Mouse (Mus musculus): ENCODE results near the gene Lcmt1. TPM values are rescaled to one million over a fixed set of nuclear protein-coding genes. Genes with fewer than 3 reads are reported as not detected.

The Lcmt1 gene
- polyA plus RNA-seq (2015; fragmentation: Nextera tagmentation; extraction: Ambion mirVana), result 23.7 and 25.3 TPM in 2 replicates

GRCm38 (mm10) chr7:123369759-123370481 lies at the start of gene Lcmt1, which contains the start of gene Arhgap17:
Gene Lcmt1, plus strand, starts transcription at chr7:123369784.
Gene Arhgap17, minus strand, starts transcription at chr7:123369915.

DNA sequence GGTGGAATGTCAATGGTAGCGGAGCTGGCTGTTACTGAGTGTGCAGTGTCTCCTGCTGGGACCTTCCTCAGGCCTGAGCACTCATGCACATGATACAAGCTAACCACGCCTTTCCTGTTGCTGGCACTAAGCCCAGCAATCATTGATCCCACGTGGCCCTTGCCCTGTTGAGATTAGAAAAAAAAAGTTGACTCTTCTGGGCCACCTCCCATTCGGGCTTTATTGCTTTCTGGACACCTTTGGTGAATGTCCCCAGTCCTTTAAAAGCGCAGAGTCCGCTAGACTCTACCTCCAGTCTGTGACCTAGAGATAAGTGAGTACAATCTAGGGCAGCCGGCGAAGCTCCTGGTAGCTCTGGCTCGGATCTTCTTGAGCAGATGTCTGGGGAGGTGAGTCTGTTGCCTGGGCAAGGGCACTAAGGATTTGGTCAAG lies 92.5 kb downstream of the Lcmt1 start, which contains the start of gene Aqp8:
TSS of gene Aqp8 (plus strand) at position 222 of the 432 bp plus-strand sequence.

Other genes starting within 250 kb of the Lcmt1 start
- 54.2 and 55.3 TPM in 2 replicates for gene Tnrc6a, start 245.9 kb upstream of the Lcmt1 start, polyA plus RNA-seq (2015; fragmentation: Nextera tagmentation; extraction: Ambion mirVana)
- 0.51 and 2.0 TPM in 2 replicates for gene Slc5a11, start 155.0 kb upstream of the Lcmt1 start, polyA plus RNA-seq (2015; fragmentation: Nextera tagmentation; extraction: Ambion mirVana)
- gene Arhgap17, start 131 bp downstream of the Lcmt1 start, polyA plus RNA-seq (2015; fragmentation: Nextera tagmentation; extraction: Ambion mirVana), result 13.8 and 14.3 TPM in 2 replicates
- 0.63 and 1.7 TPM in 2 replicates for gene Aqp8, start 92.5 kb downstream of the Lcmt1 start, polyA plus RNA-seq (2015; fragmentation: Nextera tagmentation; extraction: Ambion mirVana)
- gene Zkscan2, start 130.7 kb downstream of the Lcmt1 start, polyA plus RNA-seq (2015; fragmentation: Nextera tagmentation; extraction: Ambion mirVana), result 0.11 and 0.22 TPM in 2 replicates